Mouse (Mus musculus) duodenum, adult 2 months (tissue): ENCODE measurements around the gene Mief2. TPM values are rescaled to one million over a fixed set of nuclear protein-coding genes. Genes with fewer than 3 reads are reported as not detected.

ENCODE experiments used
- polyA plus RNA-seq: library from polyadenylated mRNA; depleted of rRNA; stranded (reverse); fragments of >200 nt; gene quantifications from 2 replicates; pipeline ENCODE4 v1.2.3, GENCODE M21; 2012; ENCODE audit warnings: low replicate concordance; rRNA removed

The Mief2 gene
- polyA plus RNA-seq: 10.3 and 12.4 TPM in 2 replicates

DNA sequence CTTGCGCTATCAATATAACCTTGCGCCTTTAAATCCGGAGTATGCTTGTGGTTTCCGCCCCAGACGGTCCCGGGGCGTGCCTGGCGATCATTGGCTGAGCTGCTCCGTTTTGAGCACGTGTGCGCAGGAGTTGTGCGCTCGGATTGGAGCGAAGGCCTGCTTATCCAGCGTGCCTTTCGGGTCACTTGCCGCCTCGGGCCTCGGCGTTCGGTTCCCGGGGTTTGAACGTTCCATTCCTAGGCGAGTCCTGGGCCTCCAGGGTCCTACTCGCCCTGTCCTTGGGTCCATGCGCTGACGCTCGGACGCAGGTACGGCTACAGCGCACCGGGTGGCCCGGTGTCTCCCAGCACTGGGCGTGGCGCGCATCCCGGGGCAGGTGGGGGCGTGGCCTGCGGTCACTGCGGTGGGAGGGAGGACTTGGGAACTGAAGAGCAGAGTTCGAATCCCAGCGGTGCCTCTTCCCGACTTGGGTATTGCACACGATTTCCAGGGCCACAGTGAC is at the start of gene Mief2:
Gene Mief2 (plus strand): TSS at position 139 of the 502 bp plus-strand sequence.

GRCm38 (mm10) chr11:60699524-60700075 is 28.6 kb upstream of the Mief2 start, which contains the start of gene Llgl1:
TSS of gene Llgl1 (plus strand) at chr11:60699723.

DNA sequence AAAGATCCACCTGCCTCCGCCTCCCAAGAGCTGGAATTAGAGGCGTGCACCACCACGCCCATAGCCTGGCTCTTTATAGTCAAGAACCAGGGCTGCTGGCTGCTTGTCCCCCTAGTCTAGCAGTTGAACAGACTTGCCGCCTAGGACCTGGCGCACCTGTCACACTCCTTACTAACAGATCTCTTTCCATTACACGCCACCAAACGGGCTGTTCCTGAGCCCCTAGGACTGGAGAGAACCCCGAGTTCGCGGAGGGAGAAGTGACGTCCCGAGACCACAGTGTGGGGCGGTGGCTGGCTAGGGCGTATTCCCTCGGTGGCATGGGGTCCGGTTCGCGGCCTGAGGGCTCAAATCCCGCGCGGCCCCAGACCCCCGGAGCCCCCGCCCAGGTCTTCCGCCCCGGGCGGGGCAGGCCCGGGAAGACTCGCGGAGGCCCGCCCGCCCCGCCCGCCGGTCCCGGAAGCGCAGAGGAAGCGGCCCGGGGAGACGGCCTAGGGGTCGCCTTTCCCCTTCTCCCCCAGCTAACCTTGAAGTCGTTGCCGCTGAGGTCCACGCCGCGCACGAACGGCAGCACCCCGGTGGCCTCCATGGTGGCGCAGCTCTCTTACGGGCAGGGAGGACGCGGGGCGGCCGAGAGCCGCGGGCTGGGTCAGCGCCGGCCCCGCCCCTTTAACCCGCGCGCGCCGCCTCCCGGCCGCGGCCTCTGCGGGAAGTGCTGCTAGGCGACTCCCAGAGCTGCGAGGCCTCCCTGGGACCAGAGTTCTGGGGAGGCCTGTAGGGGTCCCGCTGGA is 1.4 kb upstream of the Mief2 start, which contains the start of gene Flii:
Gene Flii (minus strand): TSS at position 663 of the 791 bp plus-strand sequence.

DNA sequence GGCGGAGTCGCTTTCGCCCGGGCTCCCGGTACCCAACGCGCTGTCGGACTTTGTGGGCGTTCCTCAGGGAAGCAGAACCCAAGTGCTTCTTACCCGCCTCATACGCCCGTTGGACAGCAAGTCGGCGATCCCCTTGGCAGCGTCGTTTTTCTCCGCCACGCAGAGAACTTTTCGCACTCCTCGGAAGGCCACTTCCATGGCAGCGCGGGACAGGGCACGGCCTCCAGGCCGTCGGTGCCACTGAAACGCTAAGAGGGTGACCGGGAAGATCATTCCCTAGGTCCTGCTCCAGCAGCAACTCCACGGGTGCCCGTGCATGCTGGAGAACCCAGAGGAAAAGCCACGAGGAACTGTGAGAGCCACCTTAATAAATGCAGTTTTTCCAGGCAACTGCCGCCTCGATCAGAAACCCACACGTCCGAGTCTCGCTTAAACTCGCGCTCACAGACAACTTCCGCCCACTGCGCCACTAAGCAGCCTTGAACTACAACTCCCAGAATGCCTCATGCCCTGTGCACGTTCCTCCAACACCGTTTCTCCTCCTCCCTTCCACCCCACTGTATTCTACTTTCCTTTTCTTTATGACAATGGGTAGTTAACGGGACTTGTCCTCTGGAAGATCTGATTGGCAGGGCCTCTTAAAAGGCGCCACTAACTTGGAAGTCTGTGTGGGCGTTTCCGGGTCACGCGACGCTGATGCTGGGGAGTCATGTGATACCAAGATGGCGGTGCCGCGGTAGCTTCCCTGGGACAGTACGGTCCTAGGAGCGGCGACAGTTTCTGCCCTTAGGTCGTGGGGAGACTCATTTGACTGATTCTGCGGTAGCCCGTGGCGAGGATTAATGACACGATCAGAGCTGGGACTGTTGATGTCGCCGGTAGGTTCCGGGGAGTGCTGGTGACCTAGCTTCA is 48.9 kb downstream of the Mief2 start, which contains the start of the genes Top3a and Smcr8:
Gene Top3a (minus strand): TSS at position 537 of the 912 bp plus-strand sequence.
Gene Smcr8 (plus strand): TSS at position 696 of the 912 bp plus-strand sequence.

Other genes with a start within 250 kb of the Mief2 start
- 14.9 and 15.8 TPM in 2 replicates for gene Alkbh5, start 192.0 kb upstream of the Mief2 start, polyA plus RNA-seq
- 23.2 and 28.1 TPM in 2 replicates for gene Llgl1, start 28.7 kb upstream of the Mief2 start, polyA plus RNA-seq
- gene Flii, start 1.1 kb upstream of the Mief2 start, polyA plus RNA-seq: 260 and 283 TPM in 2 replicates
- 3.9 and 4.6 TPM in 2 replicates for gene Top3a, start 49.0 kb downstream of the Mief2 start, polyA plus RNA-seq
- 2.0 and 3.6 TPM in 2 replicates for gene Smcr8, start 49.1 kb downstream of the Mief2 start, polyA plus RNA-seq
- 10.2 and 19.9 TPM in 2 replicates for gene Shmt1, start 83.3 kb downstream of the Mief2 start, polyA plus RNA-seq
- 15.3 and 29.9 TPM in 2 replicates for gene Dhrs7b, start 102.2 kb downstream of the Mief2 start, polyA plus RNA-seq
- 66.4 and 71.2 TPM in 2 replicates for gene Tmem11, start 150.9 kb downstream of the Mief2 start, polyA plus RNA-seq
- gene Natd1, start 186.4 kb downstream of the Mief2 start, polyA plus RNA-seq: 7.5 and 7.9 TPM in 2 replicates
- gene Map2k3, start 203.6 kb downstream of the Mief2 start, polyA plus RNA-seq: 55.4 and 83.7 TPM in 2 replicates